Mouse (Mus musculus): ENCODE measurements around the gene Gins2.

Gene Gins2

DNA sequence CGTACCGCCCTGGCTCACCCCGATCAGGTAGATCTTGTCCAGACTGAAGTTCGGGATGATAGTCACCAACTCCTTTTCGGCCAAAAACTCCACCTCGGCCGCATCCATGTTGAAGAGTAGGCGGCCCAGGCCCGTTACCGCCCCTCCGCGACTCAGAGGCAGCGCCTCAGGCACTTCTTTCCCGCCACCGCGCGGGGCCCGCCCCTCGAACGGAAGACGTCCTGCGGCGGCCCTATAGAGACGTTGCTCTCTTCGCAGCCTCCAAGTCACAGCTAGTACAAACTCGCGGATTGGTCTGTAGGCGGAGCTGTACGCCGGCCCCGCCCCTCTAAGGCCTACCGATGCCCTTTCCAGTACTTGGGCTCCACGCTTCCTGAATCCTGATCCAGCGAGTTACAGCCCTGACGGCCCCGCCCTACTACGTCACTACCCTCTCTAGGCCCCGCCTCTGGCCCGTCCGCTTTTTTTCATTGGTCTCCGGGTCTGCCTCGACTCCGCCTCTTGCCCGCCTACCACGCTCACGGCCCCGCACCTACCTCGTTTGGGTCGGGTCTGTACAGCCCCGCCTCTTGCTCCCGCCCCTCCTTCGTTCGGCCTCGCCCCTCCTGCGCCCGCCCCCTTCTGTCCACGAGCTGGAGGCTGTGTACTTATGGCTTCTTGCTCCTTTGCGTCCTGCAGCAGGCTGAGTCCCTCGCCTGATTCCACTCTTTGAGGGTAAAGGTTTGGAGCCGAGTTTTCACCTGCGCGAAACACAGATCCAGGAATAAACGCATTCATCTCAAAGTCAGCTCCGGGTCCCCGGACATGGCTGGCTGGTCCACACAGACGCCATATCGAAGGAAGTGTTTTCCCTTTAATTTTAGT, at the start of gene Gins2:
Gene Gins2 (minus strand): TSS at position 397 of the 864 bp plus-strand sequence.
- DNase-seq (ENCODE audit: low read depth, low spot score), result peak; percentile 99

GRCm38 (mm10) chr8:120634329-120634839, 45.3 kb upstream of the Gins2 start:
- peak; percentile 82 for DNase-seq (ENCODE audit: low read depth, low spot score)

DNA sequence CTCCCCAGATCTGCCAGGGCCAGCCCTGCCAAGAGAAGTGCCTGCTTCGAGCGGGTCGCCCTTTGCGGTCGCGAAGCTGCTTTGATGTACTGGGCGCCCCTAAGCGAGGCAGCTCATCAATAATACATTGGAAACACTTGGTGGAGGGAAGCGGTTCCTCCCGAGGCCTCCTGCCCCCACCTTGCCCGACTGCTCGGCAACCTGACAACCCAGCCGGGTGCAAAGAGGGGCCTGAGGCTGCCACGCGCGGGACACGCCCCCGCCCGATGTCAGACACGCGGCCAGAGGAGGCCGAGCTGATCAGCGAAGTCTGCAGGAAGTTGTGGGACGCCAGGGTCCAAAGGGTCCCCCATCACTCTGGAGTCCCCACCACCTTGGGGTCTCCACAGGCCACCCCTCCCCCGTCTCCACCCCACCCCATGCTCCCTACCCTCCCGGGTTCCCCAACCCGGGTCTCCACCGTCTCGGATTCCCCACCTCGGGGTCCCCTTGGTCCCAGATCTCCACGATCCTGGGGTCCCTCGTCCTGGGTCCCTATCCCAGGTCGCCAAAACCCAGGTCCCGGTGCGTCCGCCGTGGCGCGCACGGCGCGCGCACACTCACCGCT, 44.7 kb upstream of the Gins2 start:
- peak; percentile 12 for DNase-seq (ENCODE audit: low read depth, low spot score)

DNA sequence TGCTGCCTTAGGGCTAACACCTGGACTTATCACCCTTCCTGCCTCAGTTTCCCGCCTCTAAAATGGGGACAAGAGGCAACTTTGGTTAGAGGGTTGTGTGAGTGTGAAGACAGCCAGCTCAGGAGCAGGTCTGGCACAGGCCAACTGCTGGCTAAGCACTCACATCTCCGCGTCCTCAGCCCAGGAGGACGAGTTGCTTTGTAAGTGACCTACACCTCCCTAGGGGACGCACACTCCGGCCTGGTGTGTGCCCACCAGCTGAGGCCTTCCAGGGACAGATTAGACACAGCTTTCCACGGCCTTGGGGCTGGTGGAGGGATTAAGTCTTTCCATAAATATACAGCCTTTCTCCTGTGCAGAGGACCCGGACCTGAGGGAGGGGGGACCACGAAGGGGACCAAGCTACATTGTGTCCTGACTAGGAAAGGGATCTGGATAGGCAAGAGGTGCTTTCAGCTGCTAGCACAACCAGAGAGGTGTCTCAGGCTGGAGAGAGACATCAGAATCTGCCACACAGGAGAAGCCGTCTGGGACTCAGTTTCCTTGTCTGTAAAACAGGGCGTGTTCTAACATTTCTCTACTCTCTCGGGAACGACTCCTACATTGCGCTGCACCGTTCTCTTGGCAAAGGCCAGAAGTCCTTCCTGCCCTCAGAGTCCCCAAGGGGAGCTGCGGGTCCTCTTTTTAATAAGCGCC, 44.0 kb upstream of the Gins2 start:
- no peak for DNase-seq (ENCODE audit: low read depth, low spot score)

GRCm38 (mm10) chr8:120631441-120632375, 42.6 kb upstream of the Gins2 start:
- DNase-seq (ENCODE audit: low read depth, low spot score), result no peak

DNA sequence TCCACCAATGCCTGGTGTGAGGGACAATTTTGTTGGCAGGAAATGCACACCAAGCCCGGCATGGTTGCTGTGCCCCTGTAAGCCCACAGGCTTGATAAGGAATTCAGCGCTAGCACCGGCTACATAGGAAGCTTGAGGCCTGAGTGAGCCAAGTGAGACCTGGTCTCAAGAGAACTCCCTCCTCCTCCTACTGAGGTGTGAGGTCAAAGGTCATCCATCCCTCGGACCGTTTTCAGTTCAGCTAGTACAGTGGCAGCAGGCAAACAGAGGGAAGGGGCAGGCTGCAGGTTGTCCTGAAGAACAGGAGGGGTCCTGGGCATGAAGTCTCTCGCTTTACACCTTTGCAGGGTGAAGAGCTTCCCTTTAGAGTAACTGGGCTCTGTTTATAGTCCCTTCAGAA, 41.7 kb upstream of the Gins2 start:
- DNase-seq (ENCODE audit: low read depth, low spot score), result no peak

GRCm38 (mm10) chr8:120630031-120630430, 40.9 kb upstream of the Gins2 start:
- no peak for DNase-seq (ENCODE audit: low read depth, low spot score)

GRCm38 (mm10) chr8:120627298-120627697, 38.2 kb upstream of the Gins2 start:
- no peak for DNase-seq (ENCODE audit: low read depth, low spot score)

DNA sequence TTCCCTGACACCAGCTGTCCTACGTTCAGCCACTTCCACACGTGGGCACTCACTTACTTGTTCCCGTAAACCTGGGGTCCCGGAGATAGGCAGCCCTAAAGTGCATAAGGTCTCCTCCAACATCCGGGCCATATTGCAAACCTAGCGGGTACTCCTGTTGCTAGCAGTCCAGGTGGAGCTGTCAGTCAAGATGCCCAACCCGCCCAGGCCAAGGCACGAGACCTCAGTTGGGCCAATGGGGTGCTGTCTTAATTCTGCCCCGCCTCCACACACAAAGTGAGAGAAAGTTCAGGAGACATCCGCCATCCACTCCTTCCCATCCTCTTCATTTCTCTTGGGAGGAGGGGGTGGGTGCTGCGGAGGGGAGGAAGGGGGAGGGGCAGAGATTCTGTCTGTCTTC, 37.4 kb upstream of the Gins2 start:
- no peak for DNase-seq (ENCODE audit: low read depth, low spot score)

- DNase-seq (ENCODE audit: low read depth, low spot score), result no peak
Measured at GRCm38 (mm10) chr8:120623608-120624007, 34.5 kb upstream of the Gins2 start.

- DNase-seq (ENCODE audit: low read depth, low spot score), result no peak
Measured at GRCm38 (mm10) chr8:120622161-120622560, 33.1 kb upstream of the Gins2 start.

DNA sequence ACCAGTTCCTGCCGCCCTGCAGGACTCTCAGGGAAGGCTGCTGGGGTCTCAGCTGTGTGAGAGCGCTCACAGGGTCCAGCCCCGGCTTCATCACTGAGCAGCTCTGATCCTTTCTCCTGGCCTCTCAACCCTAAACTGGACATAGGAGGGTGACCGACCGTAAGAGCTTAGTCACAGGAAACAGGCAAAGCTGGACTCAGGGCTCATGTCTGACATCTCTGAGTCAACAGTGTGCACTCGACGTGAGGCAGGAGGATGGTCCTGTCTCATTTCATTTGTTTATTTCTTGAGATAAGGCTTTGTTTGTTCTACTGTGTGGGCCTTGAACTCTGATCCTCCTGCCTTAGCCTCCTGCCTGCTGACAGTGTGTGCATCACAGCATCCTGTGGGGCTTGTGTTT, 31.3 kb upstream of the Gins2 start:
- DNase-seq (ENCODE audit: low read depth, low spot score), result no peak

- no peak for DNase-seq (ENCODE audit: low read depth, low spot score)
Measured at GRCm38 (mm10) chr8:120619235-120620180, 30.4 kb upstream of the Gins2 start.

DNA sequence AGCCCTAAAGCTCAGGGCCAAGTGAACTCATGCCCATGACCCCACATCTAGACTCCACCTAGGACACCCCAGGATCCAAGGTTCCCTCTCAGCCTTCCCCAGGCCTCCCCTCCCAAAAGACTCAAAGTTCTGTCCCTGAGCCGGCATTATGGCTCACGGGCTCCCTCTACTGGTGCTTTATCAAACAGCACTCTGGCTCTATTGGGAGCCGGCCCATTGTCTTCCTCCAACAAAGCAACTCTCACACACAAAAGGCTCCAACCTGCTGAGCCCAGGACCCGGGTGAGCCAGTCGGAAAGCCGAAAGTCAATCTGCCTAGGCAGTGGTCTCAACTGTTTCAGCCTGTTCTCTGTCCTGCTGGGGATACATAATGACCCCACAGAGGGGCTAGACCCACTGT, 29.0 kb upstream of the Gins2 start:
- DNase-seq (ENCODE audit: low read depth, low spot score), result peak; percentile 62

DNA sequence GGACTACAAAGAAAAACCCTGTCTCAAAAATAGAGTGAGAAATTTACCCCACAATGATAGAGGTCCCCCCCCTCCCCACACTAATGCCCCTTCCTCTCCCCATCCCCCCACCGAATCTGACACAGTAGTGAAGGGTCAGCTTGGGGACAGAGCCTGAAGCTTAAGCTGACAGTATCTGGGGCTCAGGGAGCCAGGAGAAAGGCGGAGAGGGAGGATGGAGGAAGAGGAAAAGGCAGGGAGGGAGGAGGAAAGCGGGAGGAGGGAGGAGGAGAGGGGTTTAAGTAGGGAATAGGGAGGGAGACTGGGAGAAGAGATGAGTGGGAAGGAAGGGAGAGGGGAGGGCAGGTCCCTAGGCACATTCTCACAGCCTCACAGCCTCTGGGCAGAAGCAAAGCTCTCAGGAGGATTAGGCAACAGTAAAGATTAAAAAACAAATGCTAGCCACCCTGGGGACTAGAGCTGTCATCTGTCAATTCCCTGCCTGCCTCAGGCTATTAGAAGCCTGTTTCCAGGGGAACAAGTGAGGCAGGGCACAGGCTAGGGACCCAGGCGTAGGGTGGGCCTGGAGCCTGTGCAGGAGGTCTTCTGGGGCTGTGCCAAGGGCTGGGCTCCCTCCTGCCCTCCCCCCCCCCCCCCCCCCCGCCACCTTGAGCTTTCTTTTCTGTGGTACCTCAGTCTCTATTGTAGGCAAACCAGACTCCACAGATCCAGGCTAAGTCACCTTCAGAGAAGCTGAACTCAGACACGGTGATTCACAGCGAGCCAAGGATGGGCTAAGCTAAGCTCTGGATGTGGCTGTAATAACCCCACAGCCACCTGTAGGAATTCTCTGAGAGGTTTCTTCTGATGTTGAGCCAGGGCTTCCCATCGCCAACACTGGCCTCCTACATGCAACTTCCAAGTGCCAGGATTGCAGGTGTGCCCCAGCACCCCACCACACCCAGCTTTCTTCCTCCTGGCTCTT, 27.8 kb upstream of the Gins2 start:
- DNase-seq (ENCODE audit: low read depth, low spot score), result no peak

DNA sequence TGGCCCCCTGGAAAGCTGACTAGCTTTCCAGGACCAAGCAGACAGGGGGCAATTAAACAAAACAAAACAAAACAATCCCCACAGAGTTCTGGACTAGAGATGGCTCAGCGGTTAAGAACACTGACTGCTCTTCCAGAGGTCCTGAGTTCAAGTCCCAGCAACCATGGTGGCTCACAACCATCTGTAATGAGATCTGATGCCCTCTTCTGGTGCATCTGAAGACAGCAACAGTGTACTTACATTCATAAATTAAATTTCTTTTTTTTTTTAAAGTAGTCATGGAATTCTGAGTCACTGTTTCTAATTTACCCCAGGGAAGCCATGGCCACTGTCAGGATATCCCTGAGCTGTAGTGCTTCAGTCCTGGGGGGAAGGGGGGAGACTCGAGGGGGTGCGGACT, 25.4 kb upstream of the Gins2 start:
- DNase-seq (ENCODE audit: low read depth, low spot score), result no peak

- no peak for DNase-seq (ENCODE audit: low read depth, low spot score)
Measured at GRCm38 (mm10) chr8:120610824-120611223, 21.7 kb upstream of the Gins2 start.

DNA sequence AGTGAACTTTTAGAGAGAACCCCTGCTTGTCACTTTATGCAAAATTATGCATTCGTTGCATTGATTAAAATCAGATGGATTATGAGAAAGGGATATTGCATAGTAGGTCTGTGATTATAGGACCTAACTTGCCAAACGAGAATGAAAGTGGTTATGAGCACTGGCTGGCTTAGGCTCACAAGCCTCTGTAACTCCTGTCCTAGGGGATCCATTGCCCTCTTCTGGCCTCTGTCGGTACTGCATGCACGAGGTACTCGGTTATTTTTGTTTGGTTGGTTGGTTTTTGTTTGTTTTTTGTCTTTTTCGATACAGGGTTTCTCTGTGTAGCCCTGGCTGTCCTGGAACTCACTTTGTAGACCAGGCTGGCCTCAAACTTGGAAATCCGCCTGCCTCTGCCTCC, 18.8 kb upstream of the Gins2 start:
- peak; percentile 64 for DNase-seq (ENCODE audit: low read depth, low spot score)

DNA sequence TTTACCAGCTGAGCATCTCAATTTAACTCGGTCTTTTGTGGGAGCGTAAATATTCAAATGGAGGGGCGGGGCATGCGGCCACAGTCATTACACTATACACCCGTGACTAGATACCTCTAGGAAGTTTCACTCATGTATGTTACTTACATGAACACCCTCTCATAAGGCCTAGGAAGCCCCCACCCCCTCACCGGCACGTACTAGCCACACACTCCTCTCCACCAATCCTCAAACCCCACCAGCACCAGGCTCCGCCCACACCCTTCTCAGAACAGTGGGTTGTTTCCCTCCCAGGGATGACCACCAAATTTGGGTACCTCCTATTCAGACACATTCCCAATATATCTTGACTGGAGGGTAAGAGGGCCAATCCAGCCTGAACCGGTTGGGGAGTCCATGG, 18.4 kb upstream of the Gins2 start:
- no peak for DNase-seq (ENCODE audit: low read depth, low spot score)
